Mouse (Mus musculus): Measurements from ENCODE around the gene Tlnrd1. TPM values are rescaled to one million over a fixed set of nuclear protein-coding genes. Genes with fewer than 3 reads are reported as not detected.

Gene Tlnrd1
- polyA plus RNA-seq (2012; rRNA removed) = 18.1 and 20.5 TPM in 2 replicates

DNA sequence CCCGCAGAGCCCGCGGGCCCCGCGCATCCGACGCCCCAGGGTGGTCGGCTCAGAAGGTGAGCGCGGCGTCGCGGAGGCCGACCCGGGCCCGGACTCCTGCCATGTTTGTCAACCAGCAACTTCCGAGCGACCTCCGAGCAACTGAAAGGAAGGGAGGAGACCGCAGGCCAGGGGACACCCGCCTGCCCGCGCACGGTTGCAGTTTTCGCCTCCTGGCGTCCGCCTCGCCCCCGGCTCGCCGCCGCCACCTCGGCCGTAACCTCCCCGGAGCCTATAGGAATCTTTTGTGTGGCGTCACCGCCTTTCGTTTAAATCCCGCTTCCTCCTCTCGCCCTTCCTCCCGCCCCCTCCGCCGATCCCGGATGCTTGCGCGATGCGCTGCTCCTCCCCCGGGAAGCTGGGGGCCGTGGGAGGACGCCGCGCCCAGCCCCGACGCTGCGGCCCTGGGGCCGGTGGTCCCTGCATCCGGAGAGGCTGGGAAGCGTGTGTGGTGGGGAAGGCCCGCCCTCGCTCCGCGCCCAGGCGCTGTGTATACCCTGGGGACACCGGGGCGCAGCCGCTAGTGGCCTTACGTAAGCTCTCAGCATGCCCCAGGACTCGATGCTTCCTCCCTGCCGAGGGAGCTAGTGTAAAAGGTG lies at the start of gene Tlnrd1, which contains the start of gene Mesd:
TSS of gene Tlnrd1 (minus strand) at position 285 of the 638 bp plus-strand sequence.
TSS of gene Mesd (plus strand) at position 446 of the 638 bp plus-strand sequence.
- Histone ChIP-seq H3K27ac (ENCODE audit: insufficient read depth, low read length) (peak within 1 kb of the TSS; percentile 94), H3K4me1 (ENCODE audit: control insufficient read depth, insufficient read depth, low read length) (peaks cover 6% of the 10 kb centered on the region), H3K4me3 (ENCODE audit: insufficient read depth, low read length) (peak within 1 kb of the TSS; percentile 61)
- TF ChIP-seq POLR2A (IDR thresholded peaks at IDR 0.05; ENCODE audit: extremely low read depth, insufficient read depth, low read length) (peak; percentile 66), CTCF (IDR thresholded peaks at IDR 0.05; ENCODE audit: extremely low read depth, insufficient read depth, low read length) (no peak)

DNA sequence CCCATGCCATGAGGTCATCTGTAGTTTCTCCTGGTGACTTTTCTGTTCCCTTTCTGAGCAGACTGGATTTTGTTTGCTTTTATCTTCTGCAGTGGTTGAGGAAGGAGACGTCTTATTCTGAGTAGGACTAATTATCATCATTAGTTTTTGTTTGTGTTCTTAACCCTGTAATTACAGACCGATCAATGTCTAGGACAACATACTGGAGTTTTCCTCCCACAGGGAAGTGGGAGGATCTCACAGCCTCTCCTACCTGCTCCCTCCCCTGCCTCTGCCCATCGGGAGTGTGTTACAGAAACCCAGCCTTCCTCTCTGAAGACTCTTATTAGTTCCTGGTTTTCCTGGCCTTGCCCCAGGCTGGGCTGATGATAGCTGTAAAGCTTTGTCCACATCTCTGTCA lies 37.5 kb upstream of the Tlnrd1 start:
- Histone ChIP-seq H3K27ac (ENCODE audit: insufficient read depth, low read length) (no peak overlapping the region), H3K4me3 (ENCODE audit: insufficient read depth, low read length) (no peak overlapping the region)
- TF ChIP-seq POLR2A (IDR thresholded peaks at IDR 0.05; ENCODE audit: extremely low read depth, insufficient read depth, low read length) = no peak
- TF ChIP-seq CTCF (IDR thresholded peaks at IDR 0.05; ENCODE audit: extremely low read depth, insufficient read depth, low read length) = no peak

DNA sequence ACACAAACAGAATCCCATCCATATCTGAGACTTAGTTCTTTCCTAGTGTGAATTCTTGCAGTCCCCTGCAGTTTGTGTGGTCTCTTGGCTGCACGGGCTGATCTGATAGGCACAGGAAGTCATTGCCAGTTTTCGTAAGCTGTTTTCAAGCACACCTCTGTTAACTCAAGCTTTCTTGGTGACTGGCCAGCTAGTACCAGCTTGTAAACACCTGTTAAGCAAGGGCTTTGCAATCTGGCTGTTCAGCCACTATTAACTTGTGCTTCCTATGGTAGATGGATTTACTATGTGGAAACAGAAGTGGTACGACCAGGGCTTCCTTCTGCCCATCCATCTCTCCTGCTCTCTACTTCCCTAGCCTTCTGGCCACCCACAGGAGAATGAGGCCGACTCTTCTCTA lies 36.1 kb upstream of the Tlnrd1 start:
- no peak overlapping the region for H3K27ac ChIP-seq (ENCODE audit: insufficient read depth, low read length)
- H3K4me3 ChIP-seq (ENCODE audit: insufficient read depth, low read length) = no peak overlapping the region
- TF ChIP-seq POLR2A (IDR thresholded peaks at IDR 0.05; ENCODE audit: extremely low read depth, insufficient read depth, low read length) (no peak), CTCF (IDR thresholded peaks at IDR 0.05; ENCODE audit: extremely low read depth, insufficient read depth, low read length) (no peak)
- no peaks in the 10 kb centered on the region for H3K4me1 ChIP-seq (ENCODE audit: control insufficient read depth, insufficient read depth, low read length)

More for the DNA sequence above, 37.5 kb upstream of the Tlnrd1 start:
- no peaks in the 10 kb centered on the region for H3K4me1 ChIP-seq (ENCODE audit: control insufficient read depth, insufficient read depth, low read length)

DNA sequence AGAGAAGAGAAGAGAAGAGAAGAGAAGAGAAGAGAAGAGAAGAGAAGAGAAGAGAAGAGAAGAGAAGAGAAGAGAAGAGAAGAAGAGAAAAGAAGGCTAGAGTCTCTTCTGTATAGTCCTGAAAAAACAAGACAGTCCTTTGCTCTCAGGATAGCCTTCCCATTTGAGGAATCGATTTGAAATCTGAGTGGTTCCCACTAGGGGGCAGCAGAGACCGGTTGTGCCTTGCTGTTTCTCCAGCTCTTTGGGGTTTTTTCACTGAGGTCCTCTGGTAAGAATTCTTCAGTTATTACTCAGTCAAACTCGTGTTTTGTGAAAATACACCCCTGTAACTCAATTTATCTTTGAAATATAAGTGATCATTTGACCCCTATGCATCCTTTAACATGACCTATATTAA lies 30.5 kb upstream of the Tlnrd1 start:
- no peak overlapping the region for H3K4me3 ChIP-seq (ENCODE audit: insufficient read depth, low read length)
- H3K27ac ChIP-seq (ENCODE audit: insufficient read depth, low read length) = no peak overlapping the region
- no peaks in the 10 kb centered on the region for H3K4me1 ChIP-seq (ENCODE audit: control insufficient read depth, insufficient read depth, low read length)
- TF ChIP-seq CTCF (IDR thresholded peaks at IDR 0.05; ENCODE audit: extremely low read depth, insufficient read depth, low read length) = peak; percentile 86
- no peak for TF ChIP-seq POLR2A (IDR thresholded peaks at IDR 0.05; ENCODE audit: extremely low read depth, insufficient read depth, low read length)

DNA sequence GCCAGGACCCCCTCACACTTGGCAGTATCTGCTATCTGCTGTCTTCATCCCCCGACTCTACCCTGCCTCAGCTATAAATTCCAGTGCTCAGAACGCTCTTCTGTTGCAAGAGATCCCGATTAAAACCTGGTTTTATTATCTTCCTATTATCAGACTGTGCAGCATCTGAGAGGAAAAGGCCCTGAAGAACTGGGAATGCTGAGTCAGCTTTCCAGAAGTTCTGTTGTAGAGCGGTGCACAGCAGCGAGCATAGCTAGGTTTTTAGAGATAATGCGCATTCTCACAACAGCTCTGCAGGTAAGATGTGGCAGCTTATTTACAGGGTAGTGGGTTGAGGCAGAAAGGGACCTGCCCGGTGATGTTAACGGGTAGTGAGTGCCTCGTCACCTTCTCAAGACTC lies 29.9 kb upstream of the Tlnrd1 start:
- Histone ChIP-seq H3K27ac (ENCODE audit: insufficient read depth, low read length) (no peak overlapping the region), H3K4me3 (ENCODE audit: insufficient read depth, low read length) (no peak overlapping the region), H3K4me1 (ENCODE audit: control insufficient read depth, insufficient read depth, low read length) (no peaks in the 10 kb centered on the region)
- TF ChIP-seq POLR2A (IDR thresholded peaks at IDR 0.05; ENCODE audit: extremely low read depth, insufficient read depth, low read length) (no peak), CTCF (IDR thresholded peaks at IDR 0.05; ENCODE audit: extremely low read depth, insufficient read depth, low read length) (no peak)

DNA sequence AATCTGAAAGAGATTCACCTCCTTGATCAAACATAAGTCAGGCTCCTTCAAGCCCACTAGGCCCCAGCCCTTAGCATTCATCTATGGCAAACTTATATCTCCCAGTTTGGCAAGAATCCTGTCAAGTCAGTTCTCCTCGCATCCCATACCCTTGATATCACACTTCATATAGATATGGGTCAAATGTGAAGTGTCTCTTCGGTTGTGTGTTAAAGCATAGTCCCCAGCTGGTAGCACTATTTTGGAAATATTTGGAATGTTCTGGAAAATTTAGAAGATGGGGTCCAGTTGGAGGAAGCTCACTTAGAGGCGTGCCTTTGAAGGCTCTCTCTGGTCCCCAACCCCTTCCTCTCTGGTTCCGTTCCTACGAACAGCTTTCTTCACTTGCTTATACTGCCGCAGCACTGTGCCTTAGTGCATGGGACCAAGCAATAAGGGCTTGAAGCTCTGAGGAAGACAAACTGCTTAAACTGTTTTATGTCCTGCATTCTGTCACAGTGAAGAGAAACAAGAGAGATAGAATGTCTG lies 29.4 kb upstream of the Tlnrd1 start:
- H3K27ac ChIP-seq (ENCODE audit: insufficient read depth, low read length) = no peak overlapping the region
- no peaks in the 10 kb centered on the region for H3K4me1 ChIP-seq (ENCODE audit: control insufficient read depth, insufficient read depth, low read length)
- TF ChIP-seq CTCF (IDR thresholded peaks at IDR 0.05; ENCODE audit: extremely low read depth, insufficient read depth, low read length) = no peak
- TF ChIP-seq POLR2A (IDR thresholded peaks at IDR 0.05; ENCODE audit: extremely low read depth, insufficient read depth, low read length) = no peak
- no peak overlapping the region for H3K4me3 ChIP-seq (ENCODE audit: insufficient read depth, low read length)

DNA sequence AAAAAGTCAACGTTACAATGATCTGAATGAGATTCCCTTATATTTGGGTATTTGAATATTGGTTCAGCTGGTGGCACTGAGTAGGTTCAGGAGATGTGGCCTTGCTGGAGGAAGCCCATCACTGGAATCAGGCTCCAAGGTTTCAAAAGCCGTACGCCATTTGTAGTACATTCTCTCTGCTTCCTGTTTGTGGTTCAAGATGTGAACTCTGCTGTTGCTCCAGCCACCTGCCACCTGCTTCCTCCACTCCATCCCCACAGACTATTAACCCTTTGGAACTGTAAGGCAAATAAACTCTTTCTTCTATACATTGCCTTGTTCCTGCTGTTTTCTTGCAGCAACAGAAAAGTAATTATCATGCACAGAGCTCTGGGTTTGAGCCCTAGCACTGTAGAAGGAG lies 27.8 kb upstream of the Tlnrd1 start:
- no peak for TF ChIP-seq POLR2A (IDR thresholded peaks at IDR 0.05; ENCODE audit: extremely low read depth, insufficient read depth, low read length)
- TF ChIP-seq CTCF (IDR thresholded peaks at IDR 0.05; ENCODE audit: extremely low read depth, insufficient read depth, low read length) = no peak
- Histone ChIP-seq H3K4me1 (ENCODE audit: control insufficient read depth, insufficient read depth, low read length) (no peaks in the 10 kb centered on the region), H3K27ac (ENCODE audit: insufficient read depth, low read length) (no peak overlapping the region), H3K4me3 (ENCODE audit: insufficient read depth, low read length) (no peak overlapping the region)

DNA sequence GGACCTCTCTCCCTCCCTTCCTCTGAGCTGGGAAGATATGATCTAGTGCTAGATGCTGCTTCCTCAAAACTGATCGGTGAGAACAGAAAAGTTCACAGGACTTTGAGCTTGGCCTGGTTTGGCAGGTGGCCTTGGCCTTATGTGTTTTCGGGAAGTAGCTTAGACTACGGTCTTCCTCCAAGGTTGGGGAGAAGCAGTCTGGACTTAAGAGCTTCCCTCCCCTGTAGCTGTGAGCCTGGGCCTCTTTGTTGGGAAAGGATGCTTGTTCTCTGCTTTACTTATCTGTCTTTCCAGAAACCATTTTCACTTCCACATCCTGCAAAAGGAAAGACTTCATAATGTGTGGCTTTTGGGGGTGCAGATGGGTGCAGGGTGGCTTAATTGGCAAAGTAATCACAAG lies 20.7 kb upstream of the Tlnrd1 start:
- H3K4me1 ChIP-seq (ENCODE audit: control insufficient read depth, insufficient read depth, low read length) = no peaks in the 10 kb centered on the region
- H3K4me3 ChIP-seq (ENCODE audit: insufficient read depth, low read length) = no peak overlapping the region
- TF ChIP-seq POLR2A (IDR thresholded peaks at IDR 0.05; ENCODE audit: extremely low read depth, insufficient read depth, low read length) (no peak), CTCF (IDR thresholded peaks at IDR 0.05; ENCODE audit: extremely low read depth, insufficient read depth, low read length) (no peak)
- no peak overlapping the region for H3K27ac ChIP-seq (ENCODE audit: insufficient read depth, low read length)

DNA sequence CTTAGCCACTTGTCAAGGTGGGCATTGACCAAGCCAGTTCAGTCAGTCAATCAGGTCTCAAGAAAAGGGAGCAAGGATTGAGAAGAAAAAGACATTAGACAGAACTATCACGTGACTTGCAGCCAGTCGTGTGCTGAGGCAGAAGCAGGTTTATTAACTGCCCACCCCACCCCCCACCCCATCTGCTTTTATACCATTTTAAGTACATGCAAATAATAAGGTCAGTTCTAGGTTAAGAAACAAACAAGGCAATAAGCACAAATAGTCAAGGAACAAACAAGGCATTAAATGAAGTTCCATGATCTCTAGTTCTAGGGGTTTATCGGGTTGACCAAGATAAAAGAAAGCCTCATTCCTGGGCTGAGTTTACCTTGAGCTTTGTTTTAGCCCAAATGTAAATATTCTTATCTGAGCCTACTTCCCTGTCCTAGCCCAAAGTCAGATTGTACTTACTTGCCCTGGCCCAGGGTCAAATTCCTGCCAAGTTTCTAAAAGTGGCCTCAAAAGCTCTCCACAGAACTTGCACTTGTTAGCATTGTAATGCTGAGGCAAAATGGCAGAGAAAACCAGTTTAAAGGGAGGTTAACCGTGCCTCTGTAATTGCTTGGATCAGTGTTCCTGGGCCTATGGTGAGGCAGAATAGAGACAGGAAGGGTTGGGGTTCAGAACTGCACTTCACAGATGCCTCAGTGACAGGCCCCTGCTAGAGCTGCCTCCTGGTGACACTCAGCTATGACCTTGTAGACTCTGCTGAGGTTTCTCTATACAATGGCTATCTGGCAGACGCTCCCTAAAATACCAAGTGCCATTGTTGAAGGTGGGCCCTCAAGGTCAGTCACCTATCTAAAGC lies 18.4 kb upstream of the Tlnrd1 start:
- H3K27ac ChIP-seq (ENCODE audit: insufficient read depth, low read length) = no peak overlapping the region
- no peak for TF ChIP-seq CTCF (IDR thresholded peaks at IDR 0.05; ENCODE audit: extremely low read depth, insufficient read depth, low read length)
- TF ChIP-seq POLR2A (IDR thresholded peaks at IDR 0.05; ENCODE audit: extremely low read depth, insufficient read depth, low read length) = no peak

More for the DNA sequence above, 18.4 kb upstream of the Tlnrd1 start:
- Histone ChIP-seq H3K4me3 (ENCODE audit: insufficient read depth, low read length) (no peak overlapping the region), H3K4me1 (ENCODE audit: control insufficient read depth, insufficient read depth, low read length) (no peaks in the 10 kb centered on the region)
